Mouse (Mus musculus) monocyte, adult 2 months (primary cell): ENCODE results near the gene B4galnt1.
"Not testable (repeated sequence)": the region's sequence is repeated elsewhere in the genome, so short reads cannot be mapped to it uniquely, and the experiment has no call there.

Experiments used
- DNase-seq, 2 experiments: peaks; one replicate each; pipeline ENCODE4 v3.0.0; 2022; ENCODE audit warnings: low spot score in 2 of 2, low read depth in 1 of 2

B4galnt1 gene

GRCm38 (mm10) chr10:127141500-127141899 is 23.5 kb upstream of the B4galnt1 start:
- DNase-seq, result peak in 1 of 2 experiments; percentile 47

GRCm38 (mm10) chr10:127143228-127143627 is 21.8 kb upstream of the B4galnt1 start:
- no peak for DNase-seq

GRCm38 (mm10) chr10:127144536-127144935 is 20.5 kb upstream of the B4galnt1 start:
- no peak for DNase-seq

- no peak for DNase-seq
Measured at GRCm38 (mm10) chr10:127145303-127145702, 19.7 kb upstream of the B4galnt1 start.

DNA sequence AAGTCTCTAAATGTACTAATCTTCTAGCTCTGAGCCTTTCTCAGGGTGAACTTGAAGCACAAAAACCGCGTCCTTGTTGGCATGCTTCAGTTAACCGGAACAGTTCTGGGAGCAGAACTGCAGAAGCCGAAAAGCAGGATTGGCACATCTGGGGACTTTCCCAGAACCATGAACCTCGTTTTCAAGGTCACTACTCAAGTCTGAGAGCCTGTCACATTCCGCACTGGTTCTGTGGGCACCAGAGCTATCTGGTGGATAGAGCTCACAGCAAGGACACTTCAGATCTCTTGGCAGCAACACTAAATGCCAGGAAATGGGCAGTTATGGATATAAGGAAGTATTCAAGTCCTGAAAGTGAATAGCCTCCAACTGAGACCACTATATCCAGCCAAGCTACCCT is 17.9 kb upstream of the B4galnt1 start:
- no peak for DNase-seq

DNA sequence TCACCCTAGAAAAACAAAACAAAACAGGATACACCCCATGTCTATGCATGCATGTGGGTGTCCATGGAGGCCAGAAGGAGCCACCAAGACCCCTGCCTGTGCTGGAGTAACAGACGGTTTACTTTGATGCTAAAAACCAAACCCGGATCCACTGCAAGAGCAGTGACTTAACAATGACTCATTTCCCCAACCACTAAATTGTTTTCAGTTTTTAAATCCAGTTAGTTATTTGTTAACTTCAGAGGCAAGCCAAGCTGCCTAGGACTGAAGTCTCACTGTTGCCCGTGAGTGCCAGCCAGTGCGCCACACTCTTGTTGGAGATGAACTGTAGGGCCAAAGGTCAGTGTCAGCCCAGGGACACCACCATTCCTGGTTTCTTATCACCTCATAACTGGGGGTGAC is 14.6 kb upstream of the B4galnt1 start:
- DNase-seq, result no peak

- DNase-seq, result not testable (repeated sequence)
Measured at GRCm38 (mm10) chr10:127151233-127151632, 13.8 kb upstream of the B4galnt1 start.

GRCm38 (mm10) chr10:127152556-127152955 is 12.5 kb upstream of the B4galnt1 start:
- not testable (repeated sequence) for DNase-seq

GRCm38 (mm10) chr10:127153323-127153722 is 11.7 kb upstream of the B4galnt1 start:
- DNase-seq, result no peak

DNA sequence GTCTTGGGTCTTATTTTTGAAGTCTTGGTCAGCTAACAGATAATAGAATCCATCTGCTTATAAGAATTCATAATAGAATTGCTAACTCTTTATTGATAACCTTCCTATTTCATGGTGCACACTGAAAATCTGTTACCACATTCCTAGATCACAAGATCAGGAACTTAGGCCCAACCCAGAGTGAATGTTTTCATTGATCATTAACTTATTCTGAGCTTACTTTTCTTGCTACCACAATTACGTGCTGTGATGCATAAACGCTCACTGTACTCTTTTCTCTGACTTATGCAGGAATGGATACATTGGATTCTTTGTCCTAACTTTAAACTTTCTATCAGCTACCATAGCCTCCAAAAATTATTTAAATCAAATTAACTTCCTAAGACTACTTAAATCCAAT is 10.8 kb upstream of the B4galnt1 start:
- DNase-seq, result no peak

- DNase-seq, result no peak
Measured at GRCm38 (mm10) chr10:127154652-127155051, 10.4 kb upstream of the B4galnt1 start.

DNA sequence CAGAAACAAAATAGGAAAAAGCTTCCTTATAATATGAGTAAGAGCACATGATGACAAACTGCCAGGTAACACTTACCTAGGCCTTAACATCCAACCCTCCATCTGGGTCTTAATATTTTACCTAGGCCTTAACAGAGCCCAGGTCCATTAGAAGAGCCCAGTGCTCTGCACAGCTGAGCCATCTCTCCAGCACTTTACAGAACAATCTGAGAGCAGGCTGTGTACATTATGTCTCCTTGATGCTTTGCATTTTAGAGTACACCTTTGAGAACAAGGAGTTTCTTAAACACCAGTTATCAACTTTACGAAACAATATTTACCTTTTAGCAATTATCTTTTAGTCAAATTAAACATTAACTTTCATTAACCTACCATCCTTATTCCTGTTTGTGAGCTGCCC is 8.9 kb upstream of the B4galnt1 start:
- DNase-seq, result no peak

DNA sequence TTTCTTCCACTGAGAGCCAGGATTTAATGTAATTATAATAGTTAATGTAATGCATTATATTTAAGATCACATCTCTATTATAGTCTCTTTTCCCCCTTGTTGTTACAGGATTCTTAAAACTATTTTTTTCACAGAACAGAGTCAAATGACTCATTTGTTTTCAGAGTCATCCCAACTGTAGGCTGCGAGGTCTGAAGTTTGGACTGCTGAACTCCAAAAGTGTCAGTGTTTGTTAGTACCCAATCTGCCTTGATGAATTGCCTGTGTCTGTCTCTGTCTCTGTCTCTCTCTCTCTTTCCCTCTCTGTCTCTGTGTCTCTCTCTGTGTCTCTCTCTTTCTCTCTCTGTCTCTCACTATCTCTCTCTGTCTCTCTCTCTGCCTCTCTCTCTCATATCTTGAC is 8.5 kb upstream of the B4galnt1 start:
- DNase-seq, result no peak

GRCm38 (mm10) chr10:127158471-127158870 is 6.6 kb upstream of the B4galnt1 start:
- no peak for DNase-seq

- DNase-seq, result no peak
Measured at GRCm38 (mm10) chr10:127160081-127160480, 4.9 kb upstream of the B4galnt1 start.

DNA sequence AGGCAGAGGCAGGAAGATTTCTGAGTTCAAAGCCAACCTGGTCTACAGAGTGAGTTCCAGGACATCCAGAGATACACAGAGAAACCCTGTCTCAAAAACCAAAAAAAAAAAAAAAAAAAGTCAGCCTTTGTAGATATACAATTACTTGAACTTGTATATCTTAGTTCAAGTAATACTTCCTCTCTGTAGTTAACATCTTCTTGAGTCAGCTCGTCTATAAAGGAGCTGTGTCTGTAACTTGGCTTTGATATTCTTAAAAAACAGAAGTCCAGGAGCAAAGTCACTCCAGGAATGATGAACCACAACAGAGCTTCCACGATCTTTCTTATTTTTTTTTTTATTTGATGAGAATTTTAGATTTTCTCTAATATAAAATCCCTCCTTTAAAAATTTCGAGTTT is 4.3 kb upstream of the B4galnt1 start:
- DNase-seq, result no peak

GRCm38 (mm10) chr10:127162771-127163261 is 2.2 kb upstream of the B4galnt1 start:
- not testable (repeated sequence) for DNase-seq

DNA sequence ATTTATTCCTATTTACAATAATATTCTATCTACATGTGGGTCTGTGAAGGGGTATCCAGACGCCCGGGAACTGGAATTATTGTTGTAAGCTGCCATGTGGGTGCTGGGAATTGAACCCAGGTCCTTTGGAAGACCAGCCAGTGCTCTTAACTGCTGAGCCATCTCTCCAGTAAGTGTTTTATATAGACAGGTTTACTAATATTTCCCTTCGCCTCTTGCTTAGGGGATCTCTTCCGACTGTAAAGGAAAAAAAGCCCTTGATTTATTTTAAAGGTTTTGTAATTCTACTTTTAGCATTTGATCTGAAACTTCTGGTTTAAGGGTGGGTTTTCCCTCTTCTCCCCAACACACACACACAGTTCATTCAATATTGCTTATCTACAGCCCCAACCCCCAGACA is 835 bp upstream of the B4galnt1 start:
- DNase-seq, result no peak

GRCm38 (mm10) chr10:127165354-127165653 is 279 bp downstream of the B4galnt1 start:
- no peak for DNase-seq

DNA sequence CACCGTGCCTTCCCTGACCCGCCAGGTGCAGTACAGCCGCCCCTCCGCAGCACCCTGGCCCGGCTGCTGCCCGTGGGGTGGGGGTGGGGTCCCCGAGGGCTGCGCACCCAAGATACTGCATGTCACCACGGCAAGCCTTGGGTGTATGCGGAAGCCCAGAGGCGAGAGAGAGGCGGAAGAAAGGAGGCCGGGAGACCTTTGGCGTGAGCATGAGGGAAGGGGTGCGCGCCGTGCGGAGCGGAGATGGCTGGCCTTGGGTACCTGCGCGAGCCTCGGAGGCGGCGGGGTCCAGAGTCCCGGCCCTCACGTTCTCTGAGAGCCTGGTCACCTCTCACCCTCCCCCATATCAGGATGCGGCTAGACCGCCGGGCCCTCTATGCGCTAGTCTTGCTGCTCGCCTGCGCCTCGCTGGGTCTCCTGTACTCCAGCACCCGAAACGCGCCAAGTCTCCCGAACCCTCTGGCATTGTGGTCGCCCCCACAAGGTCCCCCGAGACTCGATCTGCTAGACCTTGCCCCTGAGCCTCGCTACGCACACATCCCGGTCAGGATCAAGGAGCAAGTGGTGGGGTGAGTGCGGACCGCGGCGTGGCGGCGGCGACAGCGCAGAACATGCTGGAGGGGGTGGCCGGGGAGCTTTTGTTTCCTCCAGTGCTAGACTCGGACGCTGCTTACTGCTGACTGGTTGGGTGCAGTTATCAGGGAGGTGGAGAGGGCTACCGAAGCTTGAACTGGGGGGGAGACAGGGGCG is 804 bp downstream of the B4galnt1 start:
- peak in 1 of 2 experiments; percentile 54 for DNase-seq

GRCm38 (mm10) chr10:127166404-127166715 is 1.3 kb downstream of the B4galnt1 start:
- DNase-seq, result no peak

- peak in 1 of 2 experiments; percentile 33 for DNase-seq
Measured at GRCm38 (mm10) chr10:127166771-127167613, 2.0 kb downstream of the B4galnt1 start.
